Mouse (Mus musculus): Measurements from ENCODE around the gene Hoxb5. TPM values are rescaled to one million over a fixed set of nuclear protein-coding genes. Genes with fewer than 3 reads are reported as not detected.

Gene Hoxb5
- total and polyA plus RNA-seq, 3 experiments = 0.04 to 0.22 TPM; not detected in 1

- ATAC-seq (ENCODE audit: extremely low read depth, insufficient number of reproducible peaks, low FRiP score, poor library complexity, severe bottlenecking) = no peak
- Histone ChIP-seq H3K27me3 (ENCODE audit: insufficient read depth, low read length) (peaks cover 41% of the 10 kb centered on the region), H3K9me3 (replicated peaks) (0 out of 2 replicates have a peak, but pooled peaks cover 2% of the 10 kb centered on the region), H3K4me1 (ENCODE audit: insufficient read depth, low read depth, low read length) (no peaks in the 10 kb centered on the region), H3K4me3 (ENCODE audit: low read depth, low read length) (no peak within 1 kb of the TSS), H3K36me3 (replicated peaks) (no peaks in the 10 kb centered on the region)
- DNase-seq (ENCODE audit: low spot score) = no peak
- TF ChIP-seq POLR2AphosphoS5 (IDR thresholded peaks at IDR 0.05; ENCODE audit: insufficient replicate concordance, low read depth, low read length) = no peak
- no peak for TF ChIP-seq TAL1 (conservative IDR thresholded peaks at IDR 0.05; ENCODE audit: low read depth, low read length)
- no peak for TF ChIP-seq GATA1 (IDR thresholded peaks at IDR 0.05; ENCODE audit: borderline replicate concordance, low read length)
- TF ChIP-seq CTCF (IDR thresholded peaks at IDR 0.05; ENCODE audit: low read depth, low read length) = no peak
These were observed 32.1 kb upstream of the Hoxb5 start, which contains the start of gene Hoxb9 for GRCm38 (mm10) chr11:96270996-96271540. Gene Hoxb9, plus strand, starts transcription at chr11:96271457.

- Histone ChIP-seq H3K9me3 (replicated peaks) (0 out of 2 replicates have a peak, but pooled peaks cover 2% of the 10 kb centered on the region), H3K4me3 (ENCODE audit: low read depth, low read length) (no peak overlapping the region), H3K27me3 (ENCODE audit: insufficient read depth, low read length) (peaks cover 41% of the 10 kb centered on the region), H3K36me3 (replicated peaks) (no peaks in the 10 kb centered on the region), H3K4me1 (ENCODE audit: insufficient read depth, low read depth, low read length) (no peaks in the 10 kb centered on the region)
- DNase-seq (ENCODE audit: low spot score) (no peak), ATAC-seq (ENCODE audit: extremely low read depth, insufficient number of reproducible peaks, low FRiP score, poor library complexity, severe bottlenecking) (no peak)
- TF ChIP-seq POLR2AphosphoS5 (IDR thresholded peaks at IDR 0.05; ENCODE audit: insufficient replicate concordance, low read depth, low read length) (no peak), GATA1 (IDR thresholded peaks at IDR 0.05; ENCODE audit: borderline replicate concordance, low read length) (no peak), GATA2 (IDR thresholded peaks at IDR 0.05; ENCODE audit: borderline replicate concordance, low read depth, low read length) (no peak)
These were observed 31.6 kb upstream of the Hoxb5 start for GRCm38 (mm10) chr11:96271541-96272011.

GRCm38 (mm10) chr11:96272024-96272921, 30.9 kb upstream of the Hoxb5 start:
- Histone ChIP-seq H3K27me3 (ENCODE audit: insufficient read depth, low read length) (peaks cover 46% of the 10 kb centered on the region), H3K9me3 (replicated peaks) (0 out of 2 replicates have a peak, but pooled peaks cover 2% of the 10 kb centered on the region), H3K4me1 (ENCODE audit: insufficient read depth, low read depth, low read length) (no peaks in the 10 kb centered on the region), H3K36me3 (replicated peaks) (no peaks in the 10 kb centered on the region), H3K4me3 (ENCODE audit: low read depth, low read length) (no peak overlapping the region)
- DNase-seq (ENCODE audit: low spot score) (no peak), ATAC-seq (ENCODE audit: extremely low read depth, insufficient number of reproducible peaks, low FRiP score, poor library complexity, severe bottlenecking) (no peak)
- no peak for TF ChIP-seq CTCF (IDR thresholded peaks at IDR 0.05; ENCODE audit: low read depth, low read length)
- no peak for TF ChIP-seq TAL1 (conservative IDR thresholded peaks at IDR 0.05; ENCODE audit: low read depth, low read length)
- TF ChIP-seq GATA1 (IDR thresholded peaks at IDR 0.05; ENCODE audit: borderline replicate concordance, low read length) = no peak
- no peak for TF ChIP-seq POLR2AphosphoS5 (IDR thresholded peaks at IDR 0.05; ENCODE audit: insufficient replicate concordance, low read depth, low read length)
- TF ChIP-seq GATA2 (IDR thresholded peaks at IDR 0.05; ENCODE audit: borderline replicate concordance, low read depth, low read length) = no peak

GRCm38 (mm10) chr11:96274428-96274827, 28.7 kb upstream of the Hoxb5 start:
- ATAC-seq (ENCODE audit: extremely low read depth, insufficient number of reproducible peaks, low FRiP score, poor library complexity, severe bottlenecking) = no peak
- TF ChIP-seq GATA2 (IDR thresholded peaks at IDR 0.05; ENCODE audit: borderline replicate concordance, low read depth, low read length) (no peak), TAL1 (conservative IDR thresholded peaks at IDR 0.05; ENCODE audit: low read depth, low read length) (no peak), GATA1 (IDR thresholded peaks at IDR 0.05; ENCODE audit: borderline replicate concordance, low read length) (no peak), CTCF (IDR thresholded peaks at IDR 0.05; ENCODE audit: low read depth, low read length) (no peak), POLR2AphosphoS5 (IDR thresholded peaks at IDR 0.05; ENCODE audit: insufficient replicate concordance, low read depth, low read length) (no peak)
- Histone ChIP-seq H3K27me3 (ENCODE audit: insufficient read depth, low read length) (peaks cover 58% of the 10 kb centered on the region), H3K4me1 (ENCODE audit: insufficient read depth, low read depth, low read length) (no peaks in the 10 kb centered on the region), H3K9me3 (replicated peaks) (0 out of 2 replicates have a peak, but pooled peaks cover 2% of the 10 kb centered on the region), H3K4me3 (ENCODE audit: low read depth, low read length) (no peak overlapping the region), H3K36me3 (replicated peaks) (no peaks in the 10 kb centered on the region)
- no peak for DNase-seq (ENCODE audit: low spot score)

- H3K4me3 ChIP-seq (ENCODE audit: low read depth, low read length) = no peak overlapping the region
- H3K4me1 ChIP-seq (ENCODE audit: insufficient read depth, low read depth, low read length) = no peaks in the 10 kb centered on the region
- DNase-seq (ENCODE audit: low spot score) = no peak
These were observed 27.2 kb upstream of the Hoxb5 start for GRCm38 (mm10) chr11:96275896-96276295.

More at GRCm38 (mm10) chr11:96275896-96276295, 27.2 kb upstream of the Hoxb5 start:
- H3K27me3 ChIP-seq (ENCODE audit: insufficient read depth, low read length) = peaks cover 55% of the 10 kb centered on the region
- no peaks in the 10 kb centered on the region for H3K36me3 ChIP-seq (replicated peaks)
- ATAC-seq (ENCODE audit: extremely low read depth, insufficient number of reproducible peaks, low FRiP score, poor library complexity, severe bottlenecking) = no peak
- TF ChIP-seq TAL1 (conservative IDR thresholded peaks at IDR 0.05; ENCODE audit: low read depth, low read length) (no peak), GATA1 (IDR thresholded peaks at IDR 0.05; ENCODE audit: borderline replicate concordance, low read length) (no peak), GATA2 (IDR thresholded peaks at IDR 0.05; ENCODE audit: borderline replicate concordance, low read depth, low read length) (no peak), POLR2AphosphoS5 (IDR thresholded peaks at IDR 0.05; ENCODE audit: insufficient replicate concordance, low read depth, low read length) (no peak), CTCF (IDR thresholded peaks at IDR 0.05; ENCODE audit: low read depth, low read length) (no peak)
- H3K9me3 ChIP-seq (replicated peaks) = 0 out of 2 replicates have a peak, but pooled peaks cover 2% of the 10 kb centered on the region
